In the genomic region with DNA sequence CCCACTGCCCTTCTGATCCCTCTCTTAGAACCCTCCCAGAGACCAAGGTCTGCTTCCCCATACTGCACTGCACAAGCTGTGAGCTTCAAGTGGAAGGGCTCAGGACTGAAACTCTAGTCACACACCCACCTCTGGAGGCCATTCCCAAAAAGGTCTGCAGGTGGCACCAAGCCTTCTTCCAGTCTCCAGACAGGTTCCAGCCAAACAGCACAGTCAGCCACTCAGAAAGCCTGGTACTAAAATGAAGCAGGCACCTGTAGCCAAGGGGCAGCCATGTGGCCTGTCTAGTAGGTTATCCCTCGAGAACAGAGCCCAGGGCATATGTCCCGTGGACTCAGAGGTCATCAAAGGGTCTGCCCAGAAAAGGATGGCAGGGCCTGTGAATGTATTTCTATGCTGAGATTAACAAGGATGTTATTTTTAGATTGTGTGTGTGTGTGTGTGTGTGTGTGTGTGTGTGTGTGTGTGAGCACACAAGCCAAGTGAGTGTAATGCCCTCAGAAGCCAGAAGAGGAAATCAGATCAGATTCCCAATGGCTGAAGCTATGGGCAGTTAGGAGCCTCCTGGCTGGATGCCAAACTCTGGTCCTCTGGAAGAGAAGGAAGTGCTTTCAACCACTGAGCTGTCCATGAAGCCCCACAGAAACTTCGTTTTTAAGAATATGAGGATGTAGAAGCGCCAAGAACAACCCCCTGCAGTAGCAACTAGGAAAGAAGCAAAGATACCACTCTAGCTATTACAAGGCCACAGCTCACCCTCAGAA, we compare ENCODE assay signal across 8 mouse cellular contexts. TPM values are rescaled to one million over a fixed set of nuclear protein-coding genes. Genes with fewer than 3 reads are reported as not detected.
DNase-seq lines count a peak whose midpoint lies in the region; ATAC-seq and TF ChIP-seq lines count a peak whose summit lies in the region.

A gene (minus strand): TSS at position 291 of the 764 bp plus-strand sequence.

- peaks cover 63% of the 10 kb centered on the region for H3K27me3 ChIP-seq in forebrain, embryonic 12.5 days
- peaks cover 83% of the 10 kb centered on the region for H3K27me3 ChIP-seq in forebrain, embryonic 10.5 days (ENCODE audit: poor library complexity, severe bottlenecking)
- H3K27me3 ChIP-seq in lung, postnatal 0 days (replicated peaks; ENCODE audit: insufficient read depth, low read length): peaks cover 39% of the 10 kb centered on the region
- no peaks in the 10 kb centered on the region for H3K27me3 ChIP-seq in hindbrain, postnatal 0 days (ENCODE audit: insufficient read depth, low read length)

- no peak for DNase-seq in forebrain, embryonic 10.5 days (ENCODE audit: extremely low spot score, low spot score)
- DNase-seq in lung, postnatal 0 days (ENCODE audit: low spot score): peak; percentile 19
- no peak for DNase-seq in lung, postnatal 36 days
- peak; percentile 79 for DNase-seq in hindbrain, postnatal 0 days (ENCODE audit: low spot score)
- peak; percentile 58 for DNase-seq in right cerebral cortex, postnatal 14 days
- DNase-seq in lung, adult 18-20 months: no peak

- no peaks in the 10 kb centered on the region for H3K9me3 ChIP-seq in forebrain, embryonic 12.5 days
- no peaks in the 10 kb centered on the region for H3K9me3 ChIP-seq in forebrain, embryonic 10.5 days
- no peaks in the 10 kb centered on the region for H3K9me3 ChIP-seq in lung, postnatal 0 days (ENCODE audit: low read length)
- no peaks in the 10 kb centered on the region for H3K9me3 ChIP-seq in hindbrain, postnatal 0 days (ENCODE audit: low read length)

- no peak within 1 kb of the TSS for H3K27ac ChIP-seq in forebrain, embryonic 12.5 days
- H3K27ac ChIP-seq in forebrain, embryonic 10.5 days: no peak within 1 kb of the TSS
- H3K27ac ChIP-seq in lung, postnatal 0 days (ENCODE audit: low read length): no peak within 1 kb of the TSS
- peak within 1 kb of the TSS; percentile 34; the same call in 1 of the 2 replicates for H3K27ac ChIP-seq in hindbrain, postnatal 0 days

- H3K9ac ChIP-seq in forebrain, embryonic 12.5 days: no peak within 1 kb of the TSS
- no peak within 1 kb of the TSS for H3K9ac ChIP-seq in lung, postnatal 0 days (replicated peaks; ENCODE audit: low read depth)
- no peak within 1 kb of the TSS for H3K9ac ChIP-seq in hindbrain, postnatal 0 days (replicated peaks; ENCODE audit: low read length)

- TF ChIP-seq EP300 in lung, postnatal 0 days (IDR thresholded peaks at IDR 0.05): no peak

- H3K4me1 ChIP-seq in forebrain, embryonic 12.5 days: peaks cover 56% of the 10 kb centered on the region
- H3K4me1 ChIP-seq in forebrain, embryonic 10.5 days: peaks cover 63% of the 10 kb centered on the region
- H3K4me1 ChIP-seq in lung, postnatal 0 days (ENCODE audit: insufficient read depth, low read depth, low read length): no peaks in the 10 kb centered on the region
- H3K4me1 ChIP-seq in hindbrain, postnatal 0 days (ENCODE audit: insufficient read depth, low read length): peaks cover 10% of the 10 kb centered on the region; the same call in 1 of the 2 replicates

- no peak for TF ChIP-seq CTCF in lung, postnatal 0 days (IDR thresholded peaks at IDR 0.05)
- peak; percentile 73 for TF ChIP-seq CTCF in hindbrain, postnatal 0 days (IDR thresholded peaks at IDR 0.05; ENCODE audit: low read depth)

- no peaks in the 10 kb centered on the region for H3K36me3 ChIP-seq in forebrain, embryonic 12.5 days (replicated peaks)
- no peaks in the 10 kb centered on the region for H3K36me3 ChIP-seq in forebrain, embryonic 10.5 days (replicated peaks)
- no peaks in the 10 kb centered on the region for H3K36me3 ChIP-seq in lung, postnatal 0 days (ENCODE audit: insufficient read depth, low read length)
- no peaks in the 10 kb centered on the region for H3K36me3 ChIP-seq in hindbrain, postnatal 0 days (ENCODE audit: insufficient read depth, low read length)

- no peak for ATAC-seq in forebrain, embryonic 12.5 days (ENCODE audit: low FRiP score)
- no peak for ATAC-seq in lung, postnatal 0 days
- ATAC-seq in hindbrain, postnatal 0 days: peak; percentile 19; the same call in 1 of the 2 replicates
- no peak for ATAC-seq in megakaryocyte progenitor cell, adult 5-6 weeks (replicated peaks; ENCODE audit: poor library complexity)

- H3K4me2 ChIP-seq in forebrain, embryonic 12.5 days: peak within 1 kb of the TSS; percentile 95; the same call in 1 of the 2 replicates
- H3K4me2 ChIP-seq in lung, postnatal 0 days (replicated peaks; ENCODE audit: low read depth, low read length): no peak within 1 kb of the TSS
- peak within 1 kb of the TSS; percentile 83; the same call in 1 of the 2 replicates for H3K4me2 ChIP-seq in hindbrain, postnatal 0 days (ENCODE audit: low read depth, low read length)

- no peak within 1 kb of the TSS for H3K4me3 ChIP-seq in forebrain, embryonic 12.5 days (replicated peaks)
- H3K4me3 ChIP-seq in forebrain, embryonic 10.5 days: no peak within 1 kb of the TSS
- no peak within 1 kb of the TSS for H3K4me3 ChIP-seq in lung, postnatal 0 days (ENCODE audit: low read depth, low read length)
- no peak within 1 kb of the TSS for H3K4me3 ChIP-seq in hindbrain, postnatal 0 days (ENCODE audit: low read length)

- 61% methylated on average over 4 of the region's 4 CpGs for WGBS in forebrain, embryonic 12.5 days
- 63% methylated on average over 4 of the region's 4 CpGs for WGBS in forebrain, embryonic 10.5 days
- 37% methylated on average over 4 of the region's 4 CpGs for WGBS in lung, postnatal 0 days
- WGBS in hindbrain, postnatal 0 days: 47% methylated on average over 4 of the region's 4 CpGs

RNA-seq across cellular contexts. Expression of the gene that starts here (rescaled TPM):
- polyA plus RNA-seq in forebrain, embryonic 12.5 days (2016; fragmentation: Nextera tagmentation; extraction: Ambion mirVana): 17.0 and 19.6 TPM in 2 replicates
- 2.0 and 2.6 TPM in 2 replicates for polyA plus RNA-seq in forebrain, embryonic 10.5 days (2016; fragmentation: Nextera tagmentation; extraction: Ambion mirVana)
- polyA plus RNA-seq in lung, postnatal 0 days (2015; fragmentation: Nextera tagmentation; extraction: Ambion mirVana): 0.97 and 1.1 TPM in 2 replicates
- 50.0 and 52.6 TPM in 2 replicates for total RNA-seq in hindbrain, postnatal 0 days (2014; rRNA removed)
- 75.5 and 76.8 TPM in 2 replicates for polyA plus RNA-seq in hindbrain, postnatal 0 days (2015; fragmentation: Nextera tagmentation; extraction: Ambion mirVana)
- not detected in 2 replicates for total RNA-seq in megakaryocyte progenitor cell, adult 5-6 weeks (2015)
- not detected in 2 replicates for total RNA-seq in megakaryocyte progenitor cell, adult 5-6 weeks (2017)

Comparison
In these comparisons a context has a peak if more than half of its experiments do, and no peak if none do; other contexts are left out.
1. RNA of the gene that starts here (total RNA-seq): 50.0 to 52.6 TPM in hindbrain, postnatal 0 days; not detected in megakaryocyte progenitor cell, adult 5-6 weeks; every median in the first group is over 10 times any median in the second.
2. DNase-seq: peak in lung, postnatal 0 days (single experiment), hindbrain, postnatal 0 days (single experiment) and right cerebral cortex, postnatal 14 days (single experiment); none in forebrain, embryonic 10.5 days (single experiment), lung, postnatal 36 days (single experiment) and lung, adult 18-20 months (0 of 2).